Mouse (Mus musculus) liver, embryonic 14 days (tissue): ENCODE measurements around the gene Gm3164. TPM values are rescaled to one million over a fixed set of nuclear protein-coding genes. Genes with fewer than 3 reads are reported as not detected.

Experiments used
- polyA plus RNA-seq: library from polyadenylated mRNA; depleted of rRNA; stranded (reverse); fragments of >200 nt; gene quantifications from 2 replicates; pipeline ENCODE4 v1.2.3, GENCODE M21; 2012; rRNA removed

Gene Gm3164
- polyA plus RNA-seq, result not detected in 2 replicates

GRCm38 (mm10) chr14:4414965-4415835 lies at the start of gene Gm3164:
TSS of gene Gm3164 (plus strand) at chr14:4415448.

GRCm38 (mm10) chr14:4397226-4397625 lies 18.0 kb upstream of the Gm3164 start, which contains the start of gene Gm3159:
TSS of gene Gm3159 (plus strand) at chr14:4397526.

GRCm38 (mm10) chr14:4430692-4431091 lies 15.4 kb downstream of the Gm3164 start, which contains the start of gene Gm3173:
TSS of gene Gm3173 (plus strand) at chr14:4430992.

GRCm38 (mm10) chr14:4481445-4481844 lies 66.2 kb downstream of the Gm3164 start, which contains the start of gene Gm3182:
TSS of gene Gm3182 (plus strand) at chr14:4481745.

Other genes starting within 250 kb of the Gm3164 start
- not detected in 2 replicates for gene Gm2974, start 232.9 kb upstream of the Gm3164 start, polyA plus RNA-seq
- not detected in 2 replicates for gene Gm3138, start 165.8 kb upstream of the Gm3164 start, polyA plus RNA-seq
- gene Gm3149, start 98.2 kb upstream of the Gm3164 start, polyA plus RNA-seq, result not detected in 2 replicates
- not detected in 2 replicates for gene 2610042L04Rik, start 80.7 kb upstream of the Gm3164 start, polyA plus RNA-seq
- not detected in 2 replicates for gene Gm3159, start 17.9 kb upstream of the Gm3164 start, polyA plus RNA-seq
- gene Gm3173, start 15.5 kb downstream of the Gm3164 start, polyA plus RNA-seq, result not detected in 2 replicates
- not detected in 2 replicates for gene Gm3182, start 66.3 kb downstream of the Gm3164 start, polyA plus RNA-seq
- not detected in 2 replicates for gene Gm3047, start 140.0 kb downstream of the Gm3164 start, polyA plus RNA-seq
- gene Gm8159, start 216.9 kb downstream of the Gm3164 start, polyA plus RNA-seq, result not detected in 2 replicates
- gene Gm3239, start 248.7 kb downstream of the Gm3164 start, polyA plus RNA-seq, result not detected in 2 replicates